Mouse (Mus musculus) megakaryocyte-erythroid progenitor cell, adult 5 weeks (primary cell): ENCODE measurements around the gene Man2a1. TPM values are rescaled to one million over a fixed set of nuclear protein-coding genes. Genes with fewer than 3 reads are reported as not detected.

Source experiments
- polyA plus RNA-seq: library from polyadenylated mRNA; stranded (reverse); fragments of >175 nt; gene quantifications from 2 replicates; pipeline ENCODE4 v1.2.3, GENCODE M21; 2012

Man2a1 gene
- 6.1 and 6.7 TPM in 2 replicates for polyA plus RNA-seq

DNA sequence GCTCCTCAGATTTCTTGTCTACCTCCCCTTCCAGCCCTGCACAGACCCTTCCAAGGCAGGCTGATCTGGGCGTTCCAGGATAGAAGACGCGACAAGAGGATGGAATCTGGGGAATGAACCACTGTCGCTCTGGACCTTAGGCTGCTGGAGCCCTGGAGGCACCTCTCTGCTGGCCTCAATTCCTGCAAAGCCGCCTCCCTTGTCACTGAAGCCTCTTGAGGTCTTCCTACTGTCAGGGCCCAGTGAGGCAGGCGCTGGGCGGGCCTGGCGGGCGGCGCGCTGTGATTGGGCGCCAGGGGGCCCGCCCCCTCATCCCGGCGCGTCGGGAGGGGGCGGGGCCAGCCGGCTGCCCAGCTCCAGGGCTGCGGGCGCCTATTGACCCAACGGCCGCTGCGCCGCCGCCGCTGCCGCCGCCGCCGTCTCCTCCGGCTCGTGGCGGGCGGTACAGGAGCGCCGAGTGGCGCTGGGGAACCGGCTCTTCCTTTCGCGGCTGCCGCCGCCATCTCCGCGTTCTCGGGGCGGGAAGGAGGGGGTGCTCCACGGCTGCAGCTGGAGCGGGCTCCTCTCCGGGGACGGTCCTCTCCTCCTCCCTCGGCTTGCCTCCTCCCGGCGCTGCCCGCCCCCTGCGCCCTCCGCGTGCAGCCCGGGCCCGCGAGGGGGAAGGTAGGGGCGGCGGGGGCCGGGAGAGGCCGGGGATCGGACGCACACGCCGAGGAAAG is at the start of gene Man2a1:
TSS of gene Man2a1 (plus strand) at position 365 of the 719 bp plus-strand sequence.

Other genes starting within 250 kb of the Man2a1 start
- gene 4930583I09Rik, start 235.3 kb downstream of the Man2a1 start, polyA plus RNA-seq: not detected in 2 replicates